Mouse (Mus musculus) ES-Bruce4 (cell line): Measurements from ENCODE around the gene Nkx2-2.

ENCODE experiments used
- EP300 ChIP-seq: IDR thresholded peaks from 2 replicates; pipeline ENCODE4 v1.6.1; 2011; ENCODE audit warnings: low read depth, low read length; ENCODE audit not compliant: insufficient read depth
- POLR2A ChIP-seq: IDR thresholded peaks from one replicate; pipeline ENCODE4 v1.8.1; 2011; ENCODE audit warnings: low read length; ENCODE audit not compliant: insufficient read depth

DNA sequence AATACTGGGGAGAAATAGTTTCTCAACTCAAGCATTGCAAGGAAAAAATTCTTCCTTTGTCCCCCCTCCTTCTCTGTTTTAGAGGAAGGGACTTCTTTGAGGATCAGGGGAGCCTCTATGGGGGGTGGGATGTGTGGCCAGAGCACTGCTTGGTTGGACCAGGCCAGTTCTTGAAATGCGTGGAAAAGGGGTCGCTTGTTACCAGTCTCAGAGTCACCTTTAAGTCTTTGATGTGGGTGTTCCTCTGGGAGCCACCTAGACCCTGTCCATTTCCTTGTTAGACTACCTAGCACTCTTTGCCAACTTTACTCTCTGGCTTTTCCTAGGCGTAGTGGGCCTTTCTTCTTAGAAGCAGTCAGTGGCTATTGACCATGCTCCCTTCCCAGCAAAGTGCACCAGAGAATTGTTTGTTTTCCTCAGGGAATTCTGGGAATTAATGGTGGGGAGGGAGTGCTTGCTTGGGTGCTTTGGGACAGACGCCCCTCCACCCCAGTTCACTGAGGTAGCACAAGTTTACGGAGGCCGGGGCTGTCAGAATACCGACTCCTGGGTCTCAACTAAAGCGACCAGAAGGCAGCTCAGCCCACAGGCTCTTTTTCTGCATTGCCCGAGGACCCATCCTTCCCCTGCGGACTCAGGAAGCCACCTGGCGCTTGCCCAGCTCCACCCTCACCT, 5.0 kb downstream of the Nkx2-2 start:
- TF ChIP-seq POLR2A (no peak), EP300 (no peak)
